Mouse (Mus musculus) sigmoid colon, adult 10 weeks (tissue): ENCODE measurements around the gene Slco6d1. TPM values are rescaled to one million over a fixed set of nuclear protein-coding genes. Genes with fewer than 3 reads are reported as not detected.

Experiments
- polyA plus RNA-seq: library from polyadenylated mRNA; stranded (reverse); fragments of 350-450 nt; fragmentation: Illumina TruSeq; extraction: RNeasy Lipid Tissue Mini Kit (QIAGEN cat#74804); gene quantifications from one replicate; pipeline ENCODE4 v1.2.3, GENCODE M21; 2014; ENCODE audit warnings: low read depth, low replicate concordance

Gene Slco6d1
- polyA plus RNA-seq: not detected

DNA sequence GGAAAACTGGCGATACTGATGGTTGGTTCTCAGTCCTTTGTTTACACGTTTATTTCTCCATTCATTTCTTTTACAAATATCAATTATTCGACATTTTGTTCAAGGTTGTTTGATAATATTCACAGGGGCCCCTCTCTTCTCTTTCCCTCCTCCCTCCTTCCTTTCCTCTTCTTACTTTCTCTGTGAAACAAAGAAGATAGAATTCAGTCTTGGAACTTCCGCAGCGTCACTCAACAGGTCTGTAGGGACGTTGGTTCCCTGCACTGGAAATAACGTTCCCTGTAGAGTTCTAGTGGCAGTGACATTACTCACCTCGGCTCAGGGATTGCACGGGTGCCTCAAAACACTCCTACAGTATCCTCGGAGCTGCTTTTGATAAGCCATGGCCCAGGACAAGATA, at the start of gene Slco6d1:
Gene Slco6d1, plus strand, starts transcription at position 301 of the 400 bp plus-strand sequence.

